Mouse (Mus musculus): Measurements from ENCODE around the gene Tchp.

Gene Tchp

DNA sequence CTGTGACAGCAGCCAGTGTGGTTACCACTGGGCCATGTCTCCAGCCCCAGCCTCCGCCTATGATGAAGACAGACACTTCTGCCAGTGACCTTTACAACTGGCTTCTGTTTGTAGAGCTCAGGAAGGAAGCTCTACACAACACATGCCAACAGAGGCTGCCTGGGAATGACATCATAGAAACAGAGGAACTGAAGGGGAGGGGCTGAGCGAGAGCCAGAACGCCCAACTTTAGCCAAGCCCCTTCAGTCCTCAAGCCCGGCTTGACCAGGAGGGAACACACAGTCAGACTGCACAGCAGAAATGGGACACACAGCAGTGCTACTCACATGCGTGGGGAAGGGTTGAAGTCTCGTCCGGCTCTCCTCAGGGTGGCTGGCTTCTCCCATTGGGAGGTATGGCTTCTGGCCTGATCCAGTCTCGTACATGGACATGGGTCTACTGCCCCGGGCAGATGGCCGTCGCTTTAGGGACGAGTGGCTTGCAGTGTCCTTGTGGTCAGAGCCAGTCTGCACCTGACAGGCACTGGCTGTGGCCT, 31.2 kb downstream of the Tchp start:
- no peak for DNase-seq (ENCODE audit: extremely low read depth, low read depth, low spot score)

- no peak for DNase-seq (ENCODE audit: extremely low read depth, low read depth, low spot score)
Observed at GRCm38 (mm10) chr5:114740595-114740994, 33.0 kb downstream of the Tchp start.

DNA sequence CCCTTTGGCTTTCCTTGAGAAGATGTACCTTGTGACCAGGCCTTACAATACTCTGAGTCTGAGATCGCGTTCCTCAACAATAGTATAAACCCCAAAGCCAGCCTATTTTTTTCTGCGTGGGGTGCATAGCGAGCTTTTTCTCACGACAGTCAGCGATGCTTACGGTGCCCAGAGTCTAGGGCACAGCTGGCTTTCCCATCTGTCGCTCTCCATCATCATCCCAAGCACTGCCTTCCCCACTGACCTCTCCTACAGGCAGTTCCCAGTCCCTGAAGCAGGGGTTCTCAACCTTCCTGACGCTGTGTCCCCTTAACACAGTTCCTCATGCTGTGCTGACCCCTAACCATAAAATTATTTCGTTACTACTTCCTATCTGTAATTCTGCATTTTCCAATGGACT, 35.0 kb downstream of the Tchp start:
- no peak for DNase-seq (ENCODE audit: extremely low read depth, low read depth, low spot score)

DNA sequence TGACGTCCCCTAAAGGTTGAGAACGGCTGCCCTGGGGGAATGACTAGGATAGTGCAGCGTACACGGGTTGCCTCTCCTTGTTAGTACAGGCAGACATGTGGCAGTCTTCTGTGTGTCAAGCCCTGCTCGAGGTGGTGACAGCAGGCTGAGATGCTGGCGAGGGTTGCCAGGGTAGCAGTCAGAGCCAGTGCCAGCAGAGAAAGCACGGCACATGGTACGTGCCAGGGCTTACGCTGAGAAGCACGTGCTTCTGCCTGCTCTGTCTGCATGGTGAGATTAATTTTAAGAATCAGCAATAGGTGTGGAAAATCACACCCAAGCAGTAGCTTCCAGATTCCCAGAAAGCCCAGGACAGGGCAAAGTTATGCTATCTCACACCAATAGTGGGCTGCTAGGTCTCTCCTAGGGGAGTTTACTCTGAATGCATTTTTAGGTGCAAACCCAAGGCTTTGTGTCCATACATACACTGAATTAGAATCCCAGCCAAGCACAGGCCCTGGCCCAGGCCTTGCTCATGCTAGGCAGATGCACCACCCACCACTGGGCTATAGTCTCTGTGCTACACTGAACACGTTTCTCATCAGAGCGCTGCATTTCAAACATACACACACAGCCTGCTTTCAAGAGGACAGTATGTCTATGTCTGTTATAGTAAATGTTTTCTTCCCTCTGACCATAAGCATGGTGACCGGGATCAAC, 35.6 kb downstream of the Tchp start:
- DNase-seq (ENCODE audit: extremely low read depth, low read depth, low spot score), result no peak

DNA sequence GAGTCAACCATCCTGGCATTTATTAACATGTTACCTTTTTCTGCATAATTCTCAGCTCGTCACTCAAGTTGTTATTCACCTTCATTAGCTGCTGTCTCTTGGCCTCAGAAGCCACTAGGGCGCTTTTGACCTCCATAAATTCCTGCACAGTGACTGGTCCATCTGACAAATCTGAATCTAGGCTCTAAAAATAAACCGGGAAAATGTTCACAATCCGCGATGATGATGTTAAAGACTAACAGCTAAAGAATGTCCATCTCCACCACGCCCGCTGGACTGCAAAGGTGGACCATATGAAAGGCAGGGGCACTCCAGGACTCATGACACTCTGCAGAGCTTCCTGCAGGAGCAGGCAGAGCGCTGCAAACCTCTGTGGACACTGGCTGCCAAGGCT, 36.1 kb downstream of the Tchp start:
- no peak for DNase-seq (ENCODE audit: extremely low read depth, low read depth, low spot score)

- peak; percentile 43 for DNase-seq (ENCODE audit: extremely low read depth, low read depth, low spot score)
Observed at GRCm38 (mm10) chr5:114745581-114745980, 38.0 kb downstream of the Tchp start.

- DNase-seq (ENCODE audit: extremely low read depth, low read depth, low spot score), result no peak
Observed at GRCm38 (mm10) chr5:114746886-114747285, 39.3 kb downstream of the Tchp start.

- DNase-seq (ENCODE audit: extremely low read depth, low read depth, low spot score), result no peak
Observed at GRCm38 (mm10) chr5:114747521-114747920, 40.0 kb downstream of the Tchp start.

GRCm38 (mm10) chr5:114750325-114750724, 42.8 kb downstream of the Tchp start:
- no peak for DNase-seq (ENCODE audit: extremely low read depth, low read depth, low spot score)

DNA sequence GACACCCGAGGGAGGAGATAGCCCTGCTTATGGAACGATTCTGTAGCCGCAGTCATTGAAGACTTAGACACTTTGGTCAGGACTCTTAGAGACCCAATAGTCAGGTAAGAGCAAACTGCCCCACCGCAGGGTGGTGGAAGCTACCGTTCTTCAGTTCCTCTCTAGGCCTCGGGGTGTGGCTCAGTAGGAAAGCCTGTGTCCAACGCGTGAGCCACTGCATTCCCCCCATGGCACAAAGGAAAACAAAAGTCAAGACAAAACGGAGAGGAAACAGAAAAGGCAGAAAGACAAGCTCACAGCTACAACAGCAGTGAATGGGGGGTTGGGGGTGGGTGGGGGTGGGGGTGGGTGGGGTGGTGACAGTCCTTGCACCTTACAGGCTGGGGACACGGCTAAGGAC, 44.8 kb downstream of the Tchp start:
- DNase-seq (ENCODE audit: extremely low read depth, low read depth, low spot score), result no peak

DNA sequence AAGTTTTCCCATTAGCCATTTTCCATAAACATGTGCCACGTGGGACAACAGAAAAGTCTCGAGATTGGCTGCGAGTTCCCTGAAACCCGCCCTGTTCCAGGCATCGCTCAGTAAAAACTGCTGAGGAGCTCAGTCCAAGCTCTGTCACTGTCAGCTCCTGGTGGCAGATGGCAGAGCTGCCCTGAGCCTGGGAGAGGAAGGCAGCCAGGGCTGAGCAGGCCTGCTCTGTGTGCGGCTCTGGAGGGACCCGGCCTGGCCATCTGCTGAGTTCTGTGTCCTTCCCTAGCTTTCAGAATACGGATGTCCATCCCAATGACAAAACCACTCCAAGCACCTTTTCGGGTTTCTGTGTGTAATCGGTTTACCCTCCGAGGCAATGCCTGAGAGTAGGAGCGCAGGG, 45.8 kb downstream of the Tchp start:
- no peak for DNase-seq (ENCODE audit: extremely low read depth, low read depth, low spot score)

- DNase-seq (ENCODE audit: extremely low read depth, low read depth, low spot score), result no peak
Observed at GRCm38 (mm10) chr5:114759536-114760090, 52.1 kb downstream of the Tchp start.

DNA sequence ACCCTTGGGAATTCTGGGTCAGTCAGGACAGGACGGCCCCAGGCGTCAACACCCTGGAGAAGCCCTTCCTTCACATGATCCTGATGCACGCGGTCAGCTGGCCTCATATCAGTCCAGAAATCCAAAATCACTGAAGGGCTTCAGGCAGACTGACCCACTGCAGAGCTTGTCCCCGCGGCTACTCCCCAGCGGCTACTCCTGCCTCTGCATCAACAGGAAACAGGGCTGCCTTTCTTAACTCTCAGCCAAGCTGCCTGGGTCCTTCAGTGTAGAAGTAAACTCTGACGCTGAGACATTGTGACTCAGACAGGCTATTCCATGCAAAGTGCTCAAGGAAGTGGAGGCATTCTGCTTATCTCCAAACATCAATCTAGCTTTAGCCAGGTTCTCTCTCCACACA, 54.4 kb downstream of the Tchp start:
- DNase-seq (ENCODE audit: extremely low read depth, low read depth, low spot score), result no peak

- no peak for DNase-seq (ENCODE audit: extremely low read depth, low read depth, low spot score)
Observed at GRCm38 (mm10) chr5:114764812-114765735, 57.5 kb downstream of the Tchp start.

DNA sequence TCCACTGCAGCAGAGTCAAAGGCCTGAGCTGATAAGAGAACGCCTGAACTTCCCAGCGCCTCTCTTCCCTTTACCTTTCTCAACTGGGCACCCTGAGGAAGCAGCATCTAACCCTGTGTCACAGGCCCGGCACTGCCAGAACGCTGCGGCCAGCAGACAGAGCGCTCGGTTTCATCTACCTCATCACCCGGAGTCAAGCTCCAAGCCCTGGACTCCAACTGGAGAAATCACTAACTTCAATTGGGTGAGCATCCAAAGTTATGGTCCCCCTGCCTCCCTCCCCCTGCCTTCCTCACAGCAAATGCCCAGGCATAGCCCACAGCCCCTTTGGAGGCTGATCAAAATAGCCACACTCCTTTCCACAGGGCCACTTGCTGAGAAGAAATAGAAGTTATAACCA, 59.1 kb downstream of the Tchp start:
- no peak for DNase-seq (ENCODE audit: extremely low read depth, low read depth, low spot score)

GRCm38 (mm10) chr5:114767185-114767584, 59.6 kb downstream of the Tchp start:
- no peak for DNase-seq (ENCODE audit: extremely low read depth, low read depth, low spot score)

DNA sequence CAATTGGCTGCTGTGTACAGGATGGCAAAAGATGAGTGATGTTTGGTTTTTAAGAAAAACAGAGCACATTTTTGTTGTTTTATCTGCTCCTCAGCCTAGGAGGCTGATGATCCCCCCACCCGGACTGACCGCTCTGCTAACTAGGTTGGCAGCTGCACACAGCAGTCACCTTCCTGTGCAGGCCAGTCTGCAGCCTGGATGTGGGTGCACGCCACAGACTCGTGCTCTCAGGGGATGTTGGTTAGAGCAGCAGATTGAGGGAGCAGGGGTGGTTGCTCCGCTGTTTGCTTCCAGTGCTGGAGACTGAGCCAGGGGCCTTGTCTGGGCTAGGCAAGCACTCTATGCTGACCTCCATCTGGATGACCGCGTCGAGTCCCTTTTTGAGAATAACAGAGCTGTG, 62.2 kb downstream of the Tchp start:
- DNase-seq (ENCODE audit: extremely low read depth, low read depth, low spot score), result no peak

- DNase-seq (ENCODE audit: extremely low read depth, low read depth, low spot score), result no peak
Observed at GRCm38 (mm10) chr5:114771796-114772195, 64.2 kb downstream of the Tchp start.
